In genomic region chr16:91649246-91649645, GRCm38 (mm10) we compare ENCODE assay signal across 8 mouse cellular contexts. TPM values are rescaled to one million over a fixed set of nuclear protein-coding genes. Genes with fewer than 3 reads are reported as not detected.
DNase-seq lines count a peak whose midpoint lies in the region; ATAC-seq and TF ChIP-seq lines count a peak whose summit lies in the region.

No protein-coding gene starts in this region.

- intact Hi-C loops in gastrocnemius, postnatal 14 days (cut with DNase I; ENCODE audit: low total_unique reads): no loop called here

- 0 out of 2 replicates have a peak overlapping the region, but pooled peaks have one; percentile 14 for H3K9ac ChIP-seq in limb, embryonic 15.5 days

- no peaks in the 10 kb centered on the region for H3K9me3 ChIP-seq in limb, embryonic 15.5 days

- H3K36me3 ChIP-seq in testis, adult 2 months (ENCODE audit: control insufficient read depth, insufficient read depth, low read length): peaks cover 3% of the 10 kb centered on the region
- H3K36me3 ChIP-seq in limb, embryonic 15.5 days: peaks cover 17% of the 10 kb centered on the region

- peak overlapping the region; percentile 42 for H3K4me2 ChIP-seq in limb, embryonic 15.5 days

- peak overlapping the region; percentile 13; the same call in 1 of the 2 replicates for H3K27ac ChIP-seq in testis, adult 2 months (ENCODE audit: control insufficient read depth, insufficient read depth, low read depth, low read length)
- no peak overlapping the region for H3K27ac ChIP-seq in limb, embryonic 15.5 days

- TF ChIP-seq POLR2A in testis, adult 2 months (IDR thresholded peaks at IDR 0.05; ENCODE audit: control insufficient read depth, low read depth, low read length): no peak

- no peak for TF ChIP-seq CTCF in testis, adult 2 months (IDR thresholded peaks at IDR 0.05; ENCODE audit: control insufficient read depth, insufficient read depth, insufficient replicate concordance, low read depth, low read length)

- peak overlapping the region; percentile 60 for H3K4me3 ChIP-seq in testis, adult 2 months (ENCODE audit: control insufficient read depth, low read depth, low read length)
- H3K4me3 ChIP-seq in limb, embryonic 15.5 days: peak overlapping the region; percentile 67

- H3K4me1 ChIP-seq in testis, adult 2 months (ENCODE audit: control insufficient read depth, insufficient read depth, low read length): peaks cover 7% of the 10 kb centered on the region
- peaks cover 17% of the 10 kb centered on the region for H3K4me1 ChIP-seq in limb, embryonic 15.5 days

- peak; percentile 56 for DNase-seq in adrenal gland, adult 2 months
- no peak for DNase-seq in adrenal gland, adult 18-20 months (ENCODE audit: low spot score in 2 of 2)
- DNase-seq in testis, postnatal 10 days (ENCODE audit: low spot score): no peak
- no peak for DNase-seq in gastrocnemius, postnatal 14 days
- DNase-seq in gastrocnemius, postnatal 4 days (ENCODE audit: low spot score in 2 of 2): no peak
- DNase-seq in gastrocnemius, postnatal 10 days: no peak

- H3K27me3 ChIP-seq in testis, adult 2 months (ENCODE audit: control insufficient read depth, insufficient read depth, low read length): no peaks in the 10 kb centered on the region
- H3K27me3 ChIP-seq in limb, embryonic 15.5 days: no peaks in the 10 kb centered on the region

- no peak for ATAC-seq in limb, embryonic 15.5 days (ENCODE audit: insufficient number of reproducible peaks, low FRiP score, low TSS enrichment, low read depth)

- WGBS in limb, embryonic 15.5 days: 69% methylated on average over 3 of the region's 3 CpGs

RNA-seq across cellular contexts. Expression of gene Son, which starts 1.9 kb away (rescaled TPM):
- 100 to 1,000 TPM; 190 to 239 TPM for total RNA-seq in adrenal gland, adult 2 months (2021)
- polyA plus RNA-seq in adrenal gland, adult 2 months (2012; rRNA removed): 104 and 109 TPM in 2 replicates
- 100 to 1,000 TPM; 215 to 253 TPM for total RNA-seq in adrenal gland, adult 18-20 months (2021)
- polyA plus RNA-seq in testis, adult 2 months (2012; rRNA removed): 94.4 and 114 TPM in 2 replicates
- polyA plus RNA-seq in limb, embryonic 15.5 days (2015; fragmentation: Nextera tagmentation; extraction: Ambion mirVana): 110 and 121 TPM in 2 replicates
- total RNA-seq in gastrocnemius, postnatal 14 days (2021): 10 to 100 TPM; 95.5 to 96.9 TPM
- total RNA-seq in gastrocnemius, postnatal 4 days (2021): 100 to 1,000 TPM; 169 to 203 TPM
- total RNA-seq in gastrocnemius, postnatal 10 days (2021): 100 to 1,000 TPM; 113 to 153 TPM

RNA-seq across cellular contexts. Expression of gene Gart, which starts 2.5 kb away (rescaled TPM):
- 100 to 1,000 TPM; 112 to 114 TPM for total RNA-seq in adrenal gland, adult 2 months (2021)
- polyA plus RNA-seq in adrenal gland, adult 2 months (2012; rRNA removed): 15.8 and 22.5 TPM in 2 replicates
- 100 to 1,000 TPM in 1 of 2 experiments, 10 to 100 TPM in 1; 86.9 to 108 TPM for total RNA-seq in adrenal gland, adult 18-20 months (2021)
- polyA plus RNA-seq in testis, adult 2 months (2012; rRNA removed): 22.5 and 24.1 TPM in 2 replicates
- polyA plus RNA-seq in limb, embryonic 15.5 days (2015; fragmentation: Nextera tagmentation; extraction: Ambion mirVana): 99.0 and 102 TPM in 2 replicates
- 10 to 100 TPM; 45.2 to 54.1 TPM for total RNA-seq in gastrocnemius, postnatal 14 days (2021)
- total RNA-seq in gastrocnemius, postnatal 4 days (2021): 10 to 100 TPM; 73.3 to 83.7 TPM
- total RNA-seq in gastrocnemius, postnatal 10 days (2021): 10 to 100 TPM; 54.5 to 58.5 TPM

RNA-seq across cellular contexts. Expression of gene Dnajc28, which starts 30.4 kb away (rescaled TPM):
- 10 to 100 TPM; 10.3 to 16.6 TPM for total RNA-seq in adrenal gland, adult 2 months (2021)
- 0.64 and 0.70 TPM in 2 replicates for polyA plus RNA-seq in adrenal gland, adult 2 months (2012; rRNA removed)
- total RNA-seq in adrenal gland, adult 18-20 months (2021): 10 to 100 TPM; 10.4 to 10.8 TPM
- 9.0 and 12.5 TPM in 2 replicates for polyA plus RNA-seq in testis, adult 2 months (2012; rRNA removed)
- 3.1 and 3.8 TPM in 2 replicates for polyA plus RNA-seq in limb, embryonic 15.5 days (2015; fragmentation: Nextera tagmentation; extraction: Ambion mirVana)
- total RNA-seq in gastrocnemius, postnatal 14 days (2021): 1 to 10 TPM; 6.6 to 8.5 TPM
- 1 to 10 TPM; 2.9 to 3.9 TPM for total RNA-seq in gastrocnemius, postnatal 4 days (2021)
- total RNA-seq in gastrocnemius, postnatal 10 days (2021): 1 to 10 TPM; 4.8 to 5.3 TPM

RNA-seq across cellular contexts. Expression of gene Donson, which starts 39.3 kb away (rescaled TPM):
- total RNA-seq in adrenal gland, adult 2 months (2021): 1 to 10 TPM; 4.6 to 5.3 TPM
- polyA plus RNA-seq in adrenal gland, adult 2 months (2012; rRNA removed): 5.6 and 7.7 TPM in 2 replicates
- total RNA-seq in adrenal gland, adult 18-20 months (2021): 1 to 10 TPM; 7.5 to 7.8 TPM
- polyA plus RNA-seq in testis, adult 2 months (2012; rRNA removed): 45.4 and 45.8 TPM in 2 replicates
- 17.3 and 19.0 TPM in 2 replicates for polyA plus RNA-seq in limb, embryonic 15.5 days (2015; fragmentation: Nextera tagmentation; extraction: Ambion mirVana)
- total RNA-seq in gastrocnemius, postnatal 14 days (2021): 1 to 10 TPM; 1.6 to 1.8 TPM
- 1 to 10 TPM; 6.9 to 9.6 TPM for total RNA-seq in gastrocnemius, postnatal 4 days (2021)
- total RNA-seq in gastrocnemius, postnatal 10 days (2021): 1 to 10 TPM; 2.4 to 3.8 TPM

RNA-seq across cellular contexts. Expression of gene Tmem50b, which starts 51.6 kb away (rescaled TPM):
- total RNA-seq in adrenal gland, adult 2 months (2021): 10 to 100 TPM; 60.0 to 62.2 TPM
- polyA plus RNA-seq in adrenal gland, adult 2 months (2012; rRNA removed): 27.4 and 34.4 TPM in 2 replicates
- 10 to 100 TPM; 60.2 to 73.8 TPM for total RNA-seq in adrenal gland, adult 18-20 months (2021)
- polyA plus RNA-seq in testis, adult 2 months (2012; rRNA removed): 50.6 and 54.1 TPM in 2 replicates
- polyA plus RNA-seq in limb, embryonic 15.5 days (2015; fragmentation: Nextera tagmentation; extraction: Ambion mirVana): 53.6 and 54.3 TPM in 2 replicates
- total RNA-seq in gastrocnemius, postnatal 14 days (2021): 10 to 100 TPM; 16.0 to 16.9 TPM
- 10 to 100 TPM; 12.3 to 12.8 TPM for total RNA-seq in gastrocnemius, postnatal 4 days (2021)
- total RNA-seq in gastrocnemius, postnatal 10 days (2021): 10 to 100 TPM; 15.2 to 15.9 TPM
